Comparison of ENCODE assay signal across 10 mouse cellular contexts in genomic region chr4:97780666-97781435, GRCm38 (mm10). TPM values are rescaled to one million over a fixed set of nuclear protein-coding genes. Genes with fewer than 3 reads are reported as not detected.
A peak's percentile ranks its signal among the peaks of the same experiment; 100 is the strongest.
DNase-seq lines count a peak whose midpoint lies in the region; ATAC-seq and TF ChIP-seq lines count a peak whose summit lies in the region.
"Had no signal": no experiment of that assay in that cellular context is flagged by ENCODE, and none has a peak within 500 bp of the region (broad histone marks: within the 10 kb centered on the region; RNA-seq: fewer than 3 reads in every experiment).

No protein-coding gene starts in this region.

- no peak for ATAC-seq in heart, embryonic 11.5 days (replicated peaks; ENCODE audit: insufficient number of reproducible peaks, low FRiP score, low TSS enrichment)
- ATAC-seq in lung, embryonic 16.5 days (ENCODE audit: low read depth) = no peak
- ATAC-seq in limb, embryonic 14.5 days (ENCODE audit: low FRiP score, low read depth) = no peak

- DNase-seq in heart, embryonic 10.5 days (ENCODE audit: low spot score) = no peak
- no peak for DNase-seq in lung, postnatal 14 days
- DNase-seq in limb, embryonic 14.5 days (ENCODE audit: low spot score) = peak; percentile 38
- DNase-seq in ovary, adult 18-20 months (ENCODE audit: low spot score) = no peak
- no peak for DNase-seq in left cerebral cortex, postnatal 36 days (ENCODE audit: low spot score in 2 of 2)
- DNase-seq in gastrocnemius, postnatal 4 days (ENCODE audit: low spot score in 2 of 2) = no peak

- H3K9me3 ChIP-seq in heart, embryonic 11.5 days (replicated peaks; ENCODE audit: control insufficient read depth, low read length) = no peaks in the 10 kb centered on the region
- no peaks in the 10 kb centered on the region for H3K9me3 ChIP-seq in heart, embryonic 10.5 days
- H3K9me3 ChIP-seq in lung, embryonic 16.5 days (ENCODE audit: control insufficient read depth, low read length) = no peaks in the 10 kb centered on the region
- H3K9me3 ChIP-seq in limb, embryonic 14.5 days (ENCODE audit: control insufficient read depth, low read length) = no peaks in the 10 kb centered on the region

- no peak overlapping the region for H3K4me3 ChIP-seq in heart, embryonic 11.5 days (ENCODE audit: low read depth, low read length)
- no peak overlapping the region for H3K4me3 ChIP-seq in heart, embryonic 10.5 days
- H3K4me3 ChIP-seq in lung, embryonic 16.5 days (ENCODE audit: low read length) = no peak overlapping the region
- H3K4me3 ChIP-seq in limb, embryonic 14.5 days (replicated peaks; ENCODE audit: low read length) = peak overlapping the region; percentile 97

- H3K9ac ChIP-seq in heart, embryonic 11.5 days (ENCODE audit: low read depth, low read length) = no peak overlapping the region
- no peak overlapping the region for H3K9ac ChIP-seq in lung, embryonic 16.5 days (ENCODE audit: low read length)
- H3K9ac ChIP-seq in limb, embryonic 14.5 days (ENCODE audit: low read depth, low read length, severe bottlenecking) = peak overlapping the region; percentile 100; the same call in 1 of the 2 replicates

- no peak overlapping the region for H3K27ac ChIP-seq in heart, embryonic 11.5 days (ENCODE audit: low read depth, low read length)
- H3K27ac ChIP-seq in heart, embryonic 10.5 days = no peak overlapping the region
- no peak overlapping the region for H3K27ac ChIP-seq in lung, embryonic 16.5 days (ENCODE audit: low read length)
- 0 out of 2 replicates have a peak overlapping the region, but pooled peaks have one; percentile 1 for H3K27ac ChIP-seq in limb, embryonic 14.5 days (replicated peaks; ENCODE audit: low read depth, low read length)

- peaks cover 21% of the 10 kb centered on the region; the same call in 1 of the 2 replicates for H3K36me3 ChIP-seq in heart, embryonic 11.5 days (ENCODE audit: control insufficient read depth, insufficient read depth, low read length)
- peaks cover 30% of the 10 kb centered on the region for H3K36me3 ChIP-seq in heart, embryonic 10.5 days
- H3K36me3 ChIP-seq in lung, embryonic 16.5 days (ENCODE audit: control insufficient read depth, insufficient read depth, low read length) = peaks cover 17% of the 10 kb centered on the region
- H3K36me3 ChIP-seq in limb, embryonic 14.5 days (ENCODE audit: control insufficient read depth, insufficient read depth, low read length) = peaks cover 32% of the 10 kb centered on the region

- intact Hi-C loops in left cerebral cortex, postnatal 36 days (cut with DNase I) = no loop called here

- 77% methylated on average over 7 of the region's 7 CpGs for WGBS in heart, embryonic 11.5 days (ENCODE audit: insufficient replicate concordance)
- 78% methylated on average over 7 of the region's 7 CpGs for WGBS in heart, embryonic 10.5 days
- WGBS in lung, embryonic 16.5 days = 72% methylated on average over 7 of the region's 7 CpGs
- 59% methylated on average over 7 of the region's 7 CpGs for WGBS in limb, embryonic 14.5 days

- no peak for TF ChIP-seq POLR2A in limb, embryonic 14.5 days (IDR thresholded peaks at IDR 0.05; ENCODE audit: borderline replicate concordance, extremely low read depth, insufficient read depth, insufficient read length)

- H3K4me2 ChIP-seq in heart, embryonic 11.5 days = peak overlapping the region; percentile 41
- H3K4me2 ChIP-seq in lung, embryonic 16.5 days (ENCODE audit: low read depth, low read length) = 0 out of 2 replicates have a peak overlapping the region, but pooled peaks have one; percentile 30
- H3K4me2 ChIP-seq in limb, embryonic 14.5 days (replicated peaks; ENCODE audit: low read depth, low read length, severe bottlenecking) = peak overlapping the region; percentile 84

- no peaks in the 10 kb centered on the region; the same call in 1 of the 2 replicates for H3K27me3 ChIP-seq in heart, embryonic 11.5 days (ENCODE audit: control insufficient read depth, insufficient read depth, low read length)
- no peaks in the 10 kb centered on the region for H3K27me3 ChIP-seq in heart, embryonic 10.5 days (ENCODE audit: insufficient read depth, poor library complexity, severe bottlenecking)
- H3K27me3 ChIP-seq in lung, embryonic 16.5 days (ENCODE audit: control insufficient read depth, insufficient read depth, low read depth, low read length) = no peaks in the 10 kb centered on the region
- H3K27me3 ChIP-seq in limb, embryonic 14.5 days (ENCODE audit: control insufficient read depth, insufficient read depth, low read length) = no peaks in the 10 kb centered on the region

- peaks cover 7% of the 10 kb centered on the region for H3K4me1 ChIP-seq in heart, embryonic 11.5 days (ENCODE audit: control insufficient read depth, insufficient read depth, low read length)
- peaks cover 8% of the 10 kb centered on the region; the same call in 1 of the 2 replicates for H3K4me1 ChIP-seq in heart, embryonic 10.5 days
- peaks cover 15% of the 10 kb centered on the region for H3K4me1 ChIP-seq in lung, embryonic 16.5 days (replicated peaks; ENCODE audit: control insufficient read depth, insufficient read depth, low read length)
- peaks cover 23% of the 10 kb centered on the region for H3K4me1 ChIP-seq in limb, embryonic 14.5 days (ENCODE audit: control insufficient read depth, insufficient read depth, low read length)

RNA-seq across cellular contexts. Expression of gene E130114P18Rik, which starts 3.0 kb away (rescaled TPM):
- 0.72 and 0.73 TPM in 2 replicates for polyA plus RNA-seq in heart, embryonic 11.5 days (2014; fragmentation: Nextera tagmentation; extraction: Ambion mirVana)
- polyA plus RNA-seq in heart, embryonic 10.5 days (2016; fragmentation: Nextera tagmentation; extraction: Ambion mirVana) = 0.33 and 1.1 TPM in 2 replicates
- polyA plus RNA-seq in lung, embryonic 16.5 days (2015; fragmentation: Nextera tagmentation; extraction: Ambion mirVana) = 0.79 and 0.85 TPM in 2 replicates
- polyA plus RNA-seq in limb, embryonic 14.5 days (2012; rRNA removed) = 2.1 and 2.2 TPM in 2 replicates
- polyA plus RNA-seq in limb, embryonic 14.5 days (2014; fragmentation: Nextera tagmentation; extraction: Ambion mirVana) = 4.6 and 4.9 TPM in 2 replicates
- 1 to 10 TPM; 5.0 to 5.9 TPM for total RNA-seq in left cerebral cortex, postnatal 36 days (2021)
- total RNA-seq in gastrocnemius, postnatal 4 days (2021) = 1 to 10 TPM; 3.6 to 4.4 TPM
- total RNA-seq: megakaryocyte, adult 5-6 weeks had no signal
- polyA plus RNA-seq: large intestine, adult 2 months had no signal

RNA-seq across cellular contexts. Expression of gene Nfia, which starts 8.3 kb away (rescaled TPM):
- polyA plus RNA-seq in heart, embryonic 11.5 days (2014; fragmentation: Nextera tagmentation; extraction: Ambion mirVana) = 27.5 and 33.7 TPM in 2 replicates
- 14.4 and 19.6 TPM in 2 replicates for polyA plus RNA-seq in heart, embryonic 10.5 days (2016; fragmentation: Nextera tagmentation; extraction: Ambion mirVana)
- polyA plus RNA-seq in lung, embryonic 16.5 days (2015; fragmentation: Nextera tagmentation; extraction: Ambion mirVana) = 48.3 and 52.9 TPM in 2 replicates
- polyA plus RNA-seq in limb, embryonic 14.5 days (2012; rRNA removed) = 51.9 and 74.6 TPM in 2 replicates
- 71.2 and 89.3 TPM in 2 replicates for polyA plus RNA-seq in limb, embryonic 14.5 days (2014; fragmentation: Nextera tagmentation; extraction: Ambion mirVana)
- total RNA-seq in left cerebral cortex, postnatal 36 days (2021) = 10 to 100 TPM; 62.9 to 75.3 TPM
- total RNA-seq in gastrocnemius, postnatal 4 days (2021) = 100 to 1,000 TPM; 166 to 173 TPM

Comparison
In these comparisons a context has a peak if more than half of its experiments do, and no peak if none do; other contexts are left out.
1. H3K4me2 ChIP-seq: peak in every context shown above with its lines; median percentile 84 in limb, embryonic 14.5 days; 41 in heart, embryonic 11.5 days; 30 in lung, embryonic 16.5 days.